Mouse (Mus musculus) large intestine, adult 2 months (tissue): ENCODE results near the gene Ppfia2. TPM values are rescaled to one million over a fixed set of nuclear protein-coding genes. Genes with fewer than 3 reads are reported as not detected.

Experiments
- DNase-seq: peaks from one replicate; pipeline ENCODE4 v3.0.0-alpha.2; 2012; ENCODE audit warnings: low read depth, low spot score
- WGBS: fragments of 180-500 bp; shearing (Covaris S2); methylation state at CpG from one replicate; pipeline ENCODE4 v1.1.7; 2018; 5-methylcytosine and 5-hydroxymethylcytosine counted together
- polyA plus RNA-seq: library from polyadenylated mRNA; depleted of rRNA; stranded (reverse); fragments of >200 nt; gene quantifications from 2 replicates; pipeline ENCODE4 v1.2.3, GENCODE M21; 2012

The Ppfia2 gene
- polyA plus RNA-seq, 1 experiment, result 0.12 TPM

- DNase-seq, result no peak
- WGBS, result 85% methylated on average over 4 of the region's 4 CpGs
These were observed 182.1 kb downstream of the Ppfia2 start for GRCm38 (mm10) chr10:106652276-106652675.

DNA sequence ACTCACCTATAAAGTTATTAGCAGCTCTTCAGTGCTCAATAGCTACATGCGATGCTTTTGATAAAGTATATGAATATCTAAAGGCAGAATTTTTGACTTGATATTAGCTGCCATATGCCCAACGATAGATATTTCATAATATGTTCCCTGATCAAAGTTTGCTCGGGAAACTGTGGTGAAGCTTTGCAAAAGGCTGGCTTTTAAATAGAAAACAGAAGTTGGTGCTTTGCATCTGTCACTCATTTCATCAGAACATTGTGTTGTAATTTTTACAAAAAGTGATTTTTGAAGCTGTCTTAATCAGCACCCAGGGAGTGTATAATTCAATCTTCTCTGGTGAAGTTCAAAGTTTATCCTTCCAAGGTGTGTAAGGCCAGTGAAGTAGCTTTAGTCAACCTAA is 195.1 kb downstream of the Ppfia2 start:
- 87% methylated on average over 3 of the region's 3 CpGs for WGBS

DNA sequence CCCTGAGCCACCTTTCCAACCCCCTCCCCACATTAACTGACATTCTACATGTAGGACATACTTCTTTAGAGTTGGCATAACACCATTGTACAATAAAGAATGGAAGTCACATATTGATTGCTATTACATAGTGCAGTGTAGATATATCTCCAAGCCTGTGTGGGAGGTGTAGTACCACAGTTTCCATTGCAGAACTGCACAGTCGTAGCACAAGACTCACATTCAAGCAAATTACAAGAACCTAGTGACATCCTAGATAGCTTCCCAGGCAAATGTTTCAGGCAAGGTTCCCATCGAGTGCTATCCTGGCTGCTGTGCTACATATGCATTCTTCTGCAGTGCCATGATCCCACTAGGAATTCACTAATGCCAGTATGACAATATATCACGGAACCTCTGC is 200.0 kb downstream of the Ppfia2 start:
- 73% methylated on average over 3 of the region's 3 CpGs for WGBS
- no peak for DNase-seq

More for the DNA sequence above, 195.1 kb downstream of the Ppfia2 start:
- no peak for DNase-seq

- DNase-seq, result no peak
- 85% methylated on average over 5 of the region's 5 CpGs for WGBS
These were observed 211.3 kb downstream of the Ppfia2 start for GRCm38 (mm10) chr10:106681395-106681794.

GRCm38 (mm10) chr10:106685519-106685918 is 215.4 kb downstream of the Ppfia2 start:
- DNase-seq, result no peak
- WGBS, result 63% methylated on average over 3 of the region's 3 CpGs

DNA sequence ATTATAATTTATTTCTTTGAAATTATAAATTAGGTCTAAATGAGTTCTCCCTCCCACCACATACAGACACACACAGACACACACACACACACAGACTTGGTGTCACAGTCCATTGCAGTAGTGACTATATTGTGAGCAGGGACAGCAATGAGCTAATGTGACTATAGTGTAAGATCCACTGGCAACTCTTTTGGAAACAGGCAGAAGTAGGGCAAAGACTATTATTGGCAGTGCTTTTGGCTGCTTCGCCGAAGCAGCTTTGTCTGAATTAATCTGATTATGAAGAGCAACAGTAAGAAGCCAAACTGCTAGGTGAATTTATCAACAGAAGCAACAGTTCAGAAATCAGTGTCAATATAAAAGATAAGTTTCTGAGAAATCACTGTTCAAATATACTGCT is 249.8 kb downstream of the Ppfia2 start:
- no peak for DNase-seq
- WGBS, result 86% methylated on average over 2 of the region's 2 CpGs

- WGBS, result 71% methylated on average over 2 of the region's 2 CpGs
These were observed 262.1 kb downstream of the Ppfia2 start for GRCm38 (mm10) chr10:106732265-106732664.

DNA sequence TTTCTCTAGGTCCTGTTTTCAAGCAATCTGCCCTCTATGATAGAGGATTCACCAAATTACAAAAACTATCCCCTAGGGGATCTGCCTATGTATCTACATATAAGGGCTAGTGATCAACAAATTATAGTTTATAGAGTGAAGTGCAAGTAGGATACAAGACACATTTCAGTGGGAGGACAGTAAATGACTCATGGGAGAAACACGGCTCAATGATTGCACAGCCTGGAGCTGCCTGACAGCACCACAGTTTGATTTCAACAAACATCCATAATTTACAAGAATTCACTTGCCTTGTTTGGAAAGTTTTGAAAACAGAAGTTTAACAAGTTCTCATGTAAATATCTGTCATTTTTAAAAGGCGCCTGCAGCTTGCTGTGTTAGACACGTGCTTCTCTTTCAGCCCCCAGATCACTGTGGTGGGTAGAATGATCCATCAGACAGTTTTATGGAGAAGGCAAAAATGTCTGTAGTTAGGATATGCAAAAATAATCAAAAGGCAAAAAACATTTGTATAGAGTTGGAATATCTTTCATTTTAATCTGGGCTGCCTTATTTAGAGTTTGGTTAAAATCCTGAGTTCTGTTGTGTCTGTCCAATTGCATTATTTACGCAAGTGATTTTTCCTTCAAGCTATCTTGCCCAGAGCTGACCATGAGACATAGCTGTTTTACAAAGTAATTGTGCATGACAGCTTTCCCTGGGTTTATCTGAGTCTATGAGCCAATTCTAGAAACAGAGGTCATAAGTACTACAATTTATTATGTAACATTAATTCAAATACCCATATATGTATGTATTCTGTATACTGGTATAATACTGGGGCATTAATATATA is 266.3 kb downstream of the Ppfia2 start:
- WGBS, result 66% methylated on average over 4 of the region's 4 CpGs
- DNase-seq, result no peak

More at GRCm38 (mm10) chr10:106732265-106732664, 262.1 kb downstream of the Ppfia2 start:
- no peak for DNase-seq

- WGBS, result 74% methylated on average over 3 of the region's 3 CpGs
These were observed 268.1 kb downstream of the Ppfia2 start for GRCm38 (mm10) chr10:106738190-106738589.

DNA sequence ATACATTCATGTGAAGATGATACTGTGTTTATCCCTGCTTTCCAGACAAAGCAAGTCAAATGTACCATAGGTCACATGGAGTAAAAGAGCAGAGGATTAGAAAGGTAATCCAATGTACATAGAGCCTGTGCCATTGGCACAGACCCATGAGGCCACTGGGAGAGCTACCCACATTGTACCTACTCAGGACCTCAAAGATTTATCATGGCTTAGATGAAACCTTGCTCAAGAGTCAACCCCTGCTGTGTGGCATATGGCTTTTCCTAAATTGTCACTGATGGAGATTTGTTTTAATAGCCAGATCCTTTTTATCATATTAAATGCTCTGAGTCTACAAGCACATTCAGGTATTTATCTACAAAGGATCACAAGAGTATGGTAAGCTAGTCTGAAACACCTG is 274.8 kb downstream of the Ppfia2 start:
- no peak for DNase-seq

More at GRCm38 (mm10) chr10:106738190-106738589, 268.1 kb downstream of the Ppfia2 start:
- DNase-seq, result no peak

DNA sequence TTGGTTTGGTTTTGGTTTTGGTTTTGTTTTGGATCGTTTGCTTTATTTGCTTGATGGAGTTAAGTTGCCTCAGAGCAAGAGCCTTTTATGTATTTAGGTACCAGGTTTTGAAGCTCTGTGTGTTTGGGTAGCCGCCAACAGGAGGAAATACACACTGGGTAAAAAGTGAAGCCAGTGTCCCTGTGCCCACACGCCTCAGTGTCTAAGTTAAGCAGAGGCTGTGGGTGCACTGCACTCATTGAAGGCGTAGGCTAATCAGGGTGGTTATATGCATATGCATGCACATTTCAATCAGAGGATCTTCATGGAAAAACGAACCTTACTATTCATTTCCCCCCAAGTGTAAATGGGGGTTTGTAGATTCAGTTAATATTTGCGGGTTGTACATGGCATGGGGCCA is 290.9 kb downstream of the Ppfia2 start:
- WGBS, result 77% methylated on average over 6 of the region's 6 CpGs
- no peak for DNase-seq

GRCm38 (mm10) chr10:106763785-106764184 is 293.6 kb downstream of the Ppfia2 start:
- no peak for DNase-seq

DNA sequence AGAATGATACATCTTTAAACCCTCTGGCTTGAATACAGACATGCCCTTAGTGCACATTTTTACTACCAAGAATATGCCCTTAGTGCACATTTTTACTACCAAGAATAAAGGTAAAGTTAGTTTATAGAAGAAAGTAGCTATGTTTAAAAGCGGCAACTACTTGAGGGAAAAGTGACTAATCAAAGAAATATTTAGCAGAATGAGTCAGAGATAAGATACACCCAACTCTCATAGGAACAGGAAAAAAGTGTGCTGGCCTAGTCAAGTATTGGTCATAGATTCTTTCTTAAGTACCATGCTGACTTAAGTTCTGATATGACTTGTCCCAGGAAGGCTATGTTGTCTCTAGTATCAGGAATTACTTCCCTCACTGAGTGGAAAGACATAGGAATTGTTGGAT is 305.4 kb downstream of the Ppfia2 start:
- no peak for DNase-seq
- 53% methylated on average over 1 of the region's 1 CpGs for WGBS

More at GRCm38 (mm10) chr10:106763785-106764184, 293.6 kb downstream of the Ppfia2 start:
- 66% methylated on average over 7 of the region's 7 CpGs for WGBS

DNA sequence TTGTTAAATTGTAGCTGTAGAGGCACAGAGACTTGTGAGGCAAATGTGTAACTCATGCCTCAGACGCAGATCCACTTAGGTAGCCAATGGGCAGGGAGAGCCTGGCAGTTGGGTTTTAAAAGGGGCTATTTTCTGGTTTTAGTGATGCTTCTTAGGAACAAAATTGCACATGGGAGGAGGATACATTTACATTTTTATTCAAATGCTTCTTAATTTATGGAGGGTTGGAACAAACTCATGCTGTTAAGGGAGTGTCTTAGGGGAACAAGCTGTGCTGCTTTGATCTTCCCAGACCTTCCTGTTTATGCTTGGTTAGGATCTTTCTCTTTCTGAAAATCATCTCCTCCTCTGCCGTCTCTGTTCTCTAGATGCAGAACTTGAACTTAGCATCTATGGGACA is 345.3 kb downstream of the Ppfia2 start:
- no peak for DNase-seq
- WGBS, result 62% methylated on average over 2 of the region's 2 CpGs

- no peak for DNase-seq
- 76% methylated on average over 4 of the region's 4 CpGs for WGBS
These were observed 348.2 kb downstream of the Ppfia2 start for GRCm38 (mm10) chr10:106818381-106818780.

GRCm38 (mm10) chr10:106824215-106824614 is 354.1 kb downstream of the Ppfia2 start:
- DNase-seq, result no peak
- WGBS, result 75% methylated on average over 1 of the region's 1 CpGs

GRCm38 (mm10) chr10:106838476-106838875 is 368.3 kb downstream of the Ppfia2 start:
- 50% methylated on average over 1 of the region's 1 CpGs for WGBS
- no peak for DNase-seq

DNA sequence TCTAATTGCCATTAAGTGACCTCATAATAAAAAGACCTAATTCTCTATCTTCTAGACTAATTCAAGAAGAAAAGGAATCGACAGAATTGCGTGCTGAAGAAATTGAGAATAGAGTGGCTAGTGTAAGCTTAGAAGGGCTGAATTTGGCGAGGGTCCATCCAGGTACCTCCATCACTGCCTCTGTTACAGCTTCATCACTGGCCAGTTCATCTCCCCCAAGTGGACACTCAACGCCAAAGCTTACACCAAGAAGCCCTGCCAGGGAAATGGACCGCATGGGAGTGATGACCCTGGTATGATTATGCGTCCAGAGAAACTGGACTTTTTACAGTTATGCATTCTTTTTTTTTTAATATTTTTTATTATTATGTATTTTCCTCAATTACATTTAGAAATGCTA is 388.0 kb downstream of the Ppfia2 start:
- DNase-seq, result no peak
- 78% methylated on average over 6 of the region's 6 CpGs for WGBS

- no peak for DNase-seq
- WGBS, result 63% methylated on average over 4 of the region's 4 CpGs
These were observed 400.1 kb downstream of the Ppfia2 start for GRCm38 (mm10) chr10:106870233-106870632.

DNA sequence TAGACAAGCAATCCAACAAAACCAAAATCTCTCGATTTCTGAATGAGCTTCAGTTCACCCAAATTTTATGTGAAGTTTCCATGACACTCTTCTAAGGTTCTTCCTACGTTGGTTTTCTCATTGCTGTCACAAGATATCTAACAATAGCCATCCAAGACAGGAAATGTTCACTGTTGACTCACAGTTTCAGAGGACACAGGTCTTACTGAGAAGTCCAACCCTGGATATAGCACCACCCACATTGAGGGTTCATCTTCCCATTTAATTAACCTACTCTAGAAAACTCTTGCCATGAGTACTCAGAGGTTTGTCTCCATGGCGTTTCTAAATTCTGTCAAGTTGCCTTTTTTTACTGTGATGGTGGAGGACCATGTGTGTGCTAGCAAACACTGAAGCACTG is 401.7 kb downstream of the Ppfia2 start:
- DNase-seq, result no peak
- WGBS, result 67% methylated on average over 3 of the region's 3 CpGs

DNA sequence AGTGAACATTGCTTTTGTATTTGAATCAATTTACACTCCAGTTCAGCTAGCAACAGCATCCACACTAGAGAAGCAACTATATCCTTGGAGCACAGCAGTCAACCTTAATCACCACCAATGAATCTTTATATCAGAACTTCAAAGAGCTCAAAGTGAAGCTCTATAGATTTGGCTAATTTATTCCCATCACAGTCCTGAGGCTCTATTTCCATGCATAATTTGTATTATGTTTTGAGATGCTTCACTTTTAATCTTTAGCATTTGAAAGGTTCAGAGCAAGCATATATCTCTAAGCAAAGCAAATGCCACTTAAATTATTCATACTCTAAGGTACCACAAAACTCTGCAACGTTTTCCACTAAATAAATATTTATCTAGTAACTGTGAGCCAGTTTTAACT is 402.6 kb downstream of the Ppfia2 start:
- 6% methylated on average over 1 of the region's 1 CpGs for WGBS
- DNase-seq, result no peak
